Mouse (Mus musculus) spleen, adult 2 months (tissue): ENCODE results near the gene Stk17b.

Experiments used
- CTCF ChIP-seq: fragments of 200-500 bp; IDR thresholded peaks from 2 replicates; pipeline ENCODE4 v1.5.1; 2011; ENCODE audit warnings: mild to moderate bottlenecking, inconsistent platforms; ENCODE audit not compliant: insufficient read depth, insufficient read length, insufficient replicate concordance; ENCODE audit errors: extremely low read depth
- POLR2A ChIP-seq: fragments of 200-500 bp; IDR thresholded peaks from 2 replicates; pipeline ENCODE4 v1.6.1; 2011; ENCODE audit warnings: low read depth, low read length, inconsistent platforms

DNA sequence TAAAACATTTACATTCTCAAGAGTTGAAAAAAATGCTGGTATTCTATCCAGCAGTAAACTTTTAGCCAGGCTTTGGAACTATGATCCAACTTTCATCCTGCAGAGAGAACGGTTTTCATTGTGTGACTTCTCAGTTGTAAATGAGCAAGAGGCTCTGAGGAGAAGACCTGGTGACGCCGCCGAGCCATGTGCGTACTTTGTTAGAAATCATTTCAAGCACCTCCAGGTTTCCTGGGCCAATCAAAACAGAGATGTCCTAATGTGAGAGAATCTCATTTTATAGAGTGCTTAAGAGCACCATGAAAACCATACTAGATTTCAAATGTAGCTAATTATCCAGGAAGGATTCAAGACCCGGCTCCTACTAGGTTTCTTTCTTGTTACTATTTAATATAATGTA, 11.2 kb upstream of the Stk17b start:
- TF ChIP-seq CTCF = no peak
- no peak for TF ChIP-seq POLR2A
